Mouse (Mus musculus) lung, embryonic 14.5 days (tissue): ENCODE measurements at regions not wholly inside any gene's neighbourhood (a gene's known extent, or its start where the extent isn't known, plus 50 kb on each side); places are given as distances from the start of the nearest gene placed in this dataset.

ENCODE experiments used
- ATAC-seq: fragments of 200-750 bp; cut with Nextera tagmentation; 2 replicates; pipeline ENCODE4 v1.8.0; 2017; ENCODE audit warnings: mild to moderate bottlenecking, moderate TSS enrichment, moderate library complexity; ENCODE audit not compliant: insufficient read depth
- DNase-seq: peaks from one replicate; pipeline ENCODE4 v3.0.0-alpha.2; 2015
- H3K27ac ChIP-seq: fragments of 300-500 bp; sonication (generic); 2 replicates; pipeline ENCODE4 v1.5.1; 2014; ENCODE audit warnings: low read depth, mild to moderate bottlenecking, moderate library complexity
- H3K27me3 ChIP-seq: fragments of 300-500 bp; sonication (generic); 2 replicates; pipeline ENCODE4 v1.6.1; 2014; ENCODE audit warnings: low read length, control low read depth; ENCODE audit not compliant: insufficient read depth
- H3K36me3 ChIP-seq: fragments of 300-500 bp; sonication (generic); 2 replicates; pipeline ENCODE4 v1.6.1; 2014; ENCODE audit warnings: control low read depth; ENCODE audit not compliant: insufficient read depth
- H3K4me1 ChIP-seq: fragments of 300-500 bp; sonication (generic); 2 replicates; pipeline ENCODE4 v1.6.1; 2014; ENCODE audit warnings: antibody characterized with exemption, control low read depth; ENCODE audit not compliant: insufficient read depth
- H3K4me2 ChIP-seq: fragments of 300-500 bp; sonication (generic); 2 replicates; pipeline ENCODE4 v1.6.1; 2014; ENCODE audit warnings: mild to moderate bottlenecking
- H3K4me3 ChIP-seq: fragments of 300-500 bp; sonication (generic); 2 replicates; pipeline ENCODE4 v1.5.1; 2014; ENCODE audit warnings: low read depth, low read length
- H3K9ac ChIP-seq: fragments of 300-500 bp; sonication (generic); 2 replicates; pipeline ENCODE4 v1.6.1; 2014
- H3K9me3 ChIP-seq: fragments of 300-500 bp; sonication (generic); 2 replicates; pipeline ENCODE4 v1.6.1; 2016; ENCODE audit warnings: low read depth, low read length, control low read depth
- CTCF ChIP-seq: IDR thresholded peaks from 2 replicates; pipeline ENCODE4 v1.5.1; 2016; ENCODE audit warnings: antibody characterized with exemption, low read depth
- WGBS: fragments of 180-500 bp; shearing (Covaris S2); extraction: QIAGEN DNeasy Blood & Tissue Kit; methylation state at CpG from one replicate; pipeline ENCODE4 v1.1.7; 2014; 5-methylcytosine and 5-hydroxymethylcytosine counted together

GRCm38 (mm10) chr7:90046862-90047261 is 66.1 kb upstream of the Eed start:
- DNase-seq = no peak
- Histone ChIP-seq H3K4me2 (no peak overlapping the region), H3K27ac (no peak overlapping the region), H3K4me1 (peaks cover 10% of the 10 kb centered on the region), H3K36me3 (no peaks in the 10 kb centered on the region), H3K9ac (no peak overlapping the region), H3K4me3 (no peak overlapping the region), H3K9me3 (no peaks in the 10 kb centered on the region), H3K27me3 (no peaks in the 10 kb centered on the region)
- 84% methylated on average over 4 of the region's 4 CpGs for WGBS
- no peak for ATAC-seq
- no peak for TF ChIP-seq CTCF

DNA sequence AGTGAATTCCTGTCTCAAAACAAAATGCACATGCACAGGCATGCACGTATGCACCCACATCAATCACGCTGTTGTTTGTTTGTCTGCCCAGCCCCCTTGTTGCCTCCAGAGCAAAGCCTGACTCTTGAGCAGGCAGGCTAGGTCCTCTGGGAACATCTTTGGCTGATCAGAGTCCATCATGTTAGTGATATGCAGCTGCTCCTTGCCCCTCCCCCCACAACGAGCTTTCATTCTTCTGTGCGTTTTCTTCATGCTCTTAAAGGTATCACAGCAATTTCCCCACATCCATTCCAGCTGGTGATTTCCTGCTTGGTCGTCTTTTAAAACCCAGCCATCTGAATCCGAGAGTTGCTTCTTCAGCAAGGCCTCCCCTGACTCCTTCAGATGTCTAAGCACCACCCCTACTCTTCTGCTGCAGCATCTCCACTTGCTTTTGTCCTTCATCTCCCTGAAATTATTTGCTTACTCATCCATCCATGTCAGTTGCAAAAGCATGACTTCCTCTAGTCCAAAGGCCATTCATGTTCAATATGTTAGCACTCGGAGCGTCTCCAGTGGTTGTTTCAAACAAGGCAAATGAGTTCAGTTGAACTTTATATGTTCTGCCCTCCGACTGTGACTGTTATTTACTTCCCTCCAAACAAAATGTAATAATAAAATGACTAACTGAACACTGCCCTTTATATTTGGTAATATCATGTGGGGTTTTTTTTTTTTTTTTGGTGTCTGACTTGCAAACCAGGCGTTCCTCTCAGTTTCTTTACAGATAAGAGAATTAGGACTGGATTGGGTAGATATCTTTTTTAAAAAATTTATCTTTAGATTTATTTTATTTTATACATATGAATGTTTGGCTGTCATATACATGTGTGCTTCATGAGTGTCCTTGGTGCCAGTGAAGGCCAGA is 67.9 kb upstream of the Eed start:
- 67% methylated on average over 10 of the region's 10 CpGs for WGBS
- no peaks in the 10 kb centered on the region for H3K9me3 ChIP-seq
- DNase-seq = no peak
- no peak for ATAC-seq
- no peaks in the 10 kb centered on the region for H3K27me3 ChIP-seq
- H3K9ac ChIP-seq = no peak overlapping the region
- peaks cover 7% of the 10 kb centered on the region for H3K4me1 ChIP-seq
- H3K4me3 ChIP-seq = no peak overlapping the region
- H3K27ac ChIP-seq = no peak overlapping the region
- TF ChIP-seq CTCF = no peak
- no peak overlapping the region for H3K4me2 ChIP-seq
- no peaks in the 10 kb centered on the region for H3K36me3 ChIP-seq

DNA sequence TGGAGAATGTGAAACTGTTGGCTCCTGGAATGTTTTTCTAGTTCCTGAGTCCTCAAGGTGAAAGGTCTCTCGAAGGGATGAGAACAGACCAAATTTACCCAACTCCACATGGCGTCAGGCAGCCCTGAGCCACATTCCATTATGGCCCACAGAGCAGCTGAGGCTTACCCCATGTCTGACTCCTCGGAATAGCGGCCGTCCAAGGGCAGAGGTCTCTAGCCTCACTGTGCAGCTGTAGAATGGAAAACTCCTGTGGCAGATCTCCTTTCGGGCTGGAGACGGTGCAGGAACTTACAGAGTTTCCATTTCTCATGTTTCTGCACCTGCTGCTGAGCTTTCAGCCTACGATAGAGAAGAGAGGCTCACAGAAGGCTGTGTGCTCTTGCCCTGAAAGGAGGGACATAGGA is 69.1 kb upstream of the Eed start:
- no peak for ATAC-seq
- Histone ChIP-seq H3K27ac (no peak overlapping the region), H3K27me3 (no peaks in the 10 kb centered on the region)

DNA sequence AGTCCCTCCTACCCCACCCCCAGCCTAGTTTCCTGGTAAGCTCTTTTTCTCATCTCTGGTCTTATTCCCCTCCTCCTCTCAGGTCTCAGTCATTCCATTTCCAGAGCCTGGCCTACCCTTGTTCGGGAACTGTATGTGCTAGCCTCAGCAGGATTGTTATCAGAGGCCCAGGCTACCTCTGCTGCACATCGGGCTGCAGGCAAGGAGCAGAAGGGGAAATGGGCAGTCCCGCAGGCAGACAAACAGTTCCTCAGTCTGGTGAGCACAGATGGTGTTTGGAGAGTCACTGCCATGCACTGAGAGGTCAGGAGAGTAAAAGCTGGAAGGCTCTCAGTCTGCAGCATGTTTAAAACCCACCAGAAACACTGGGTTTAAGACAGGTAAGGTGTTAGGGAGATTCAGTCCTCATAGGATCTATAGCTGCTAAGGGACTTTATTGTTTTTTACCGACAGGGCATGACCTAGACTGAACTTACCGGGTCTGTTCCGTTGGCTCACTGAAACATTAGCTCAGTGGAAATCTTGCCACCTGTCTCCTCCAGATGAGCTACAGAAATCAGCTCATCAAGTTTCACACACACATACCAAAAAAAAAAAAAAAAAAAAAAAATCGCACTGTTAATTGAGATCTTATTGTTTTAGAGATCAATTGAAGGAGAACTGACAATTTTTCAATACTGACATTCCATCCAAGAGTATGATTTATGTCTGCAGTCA is 74.2 kb upstream of the Eed start:
- no peak for DNase-seq
- no peak overlapping the region for H3K27ac ChIP-seq
- no peak overlapping the region for H3K4me3 ChIP-seq
- no peaks in the 10 kb centered on the region for H3K27me3 ChIP-seq
- no peaks in the 10 kb centered on the region for H3K36me3 ChIP-seq
- WGBS = 33% methylated on average over 7 of the region's 7 CpGs
- no peaks in the 10 kb centered on the region for H3K9me3 ChIP-seq
- TF ChIP-seq CTCF = no peak
- no peak overlapping the region; the same call in 1 of the 2 replicates for H3K9ac ChIP-seq
- H3K4me1 ChIP-seq = peaks cover 3% of the 10 kb centered on the region
- no peak overlapping the region for H3K4me2 ChIP-seq
- no peak for ATAC-seq

More for the DNA sequence above, 69.1 kb upstream of the Eed start:
- Histone ChIP-seq H3K4me1 (0 out of 2 replicates have a peak, but pooled peaks cover 6% of the 10 kb centered on the region), H3K9ac (no peak overlapping the region), H3K4me2 (no peak overlapping the region), H3K9me3 (no peaks in the 10 kb centered on the region), H3K4me3 (no peak overlapping the region), H3K36me3 (no peaks in the 10 kb centered on the region)
- no peak for DNase-seq
- WGBS = 60% methylated on average over 8 of the region's 8 CpGs
- TF ChIP-seq CTCF = no peak

- H3K36me3 ChIP-seq = no peaks in the 10 kb centered on the region
- H3K9ac ChIP-seq = no peak overlapping the region
- WGBS = 64% methylated on average over 1 of the region's 1 CpGs
- H3K27ac ChIP-seq = no peak overlapping the region
- no peak for TF ChIP-seq CTCF
- DNase-seq (no peak), ATAC-seq (no peak)
- no peaks in the 10 kb centered on the region for H3K9me3 ChIP-seq
- no peaks in the 10 kb centered on the region for H3K27me3 ChIP-seq
- peaks cover 22% of the 10 kb centered on the region for H3K4me1 ChIP-seq
- H3K4me2 ChIP-seq = no peak overlapping the region
- H3K4me3 ChIP-seq = no peak overlapping the region
Measured at GRCm38 (mm10) chr7:90057947-90058346, 72.1 kb upstream of the Picalm start.

DNA sequence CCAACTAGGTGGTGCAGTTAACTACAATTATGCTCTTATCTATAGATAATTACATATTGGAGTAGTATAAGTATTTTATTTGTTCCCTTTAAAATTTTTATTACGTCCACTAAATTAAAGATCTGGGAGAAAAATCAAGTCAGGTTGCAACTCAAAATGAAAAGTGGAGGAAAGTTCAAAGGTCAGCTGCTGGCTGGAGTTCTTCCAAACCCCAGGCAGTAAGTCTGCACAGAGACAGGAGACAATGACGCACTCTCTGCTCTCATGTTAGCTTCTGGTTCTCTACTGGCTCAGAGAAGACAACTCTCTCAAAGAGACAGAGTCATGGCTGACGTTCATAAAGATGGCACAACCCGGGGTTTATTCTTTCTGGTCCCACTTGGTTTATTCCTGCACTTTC is 71.4 kb upstream of the Picalm start:
- no peak overlapping the region for H3K27ac ChIP-seq
- WGBS = 71% methylated on average over 4 of the region's 4 CpGs

DNA sequence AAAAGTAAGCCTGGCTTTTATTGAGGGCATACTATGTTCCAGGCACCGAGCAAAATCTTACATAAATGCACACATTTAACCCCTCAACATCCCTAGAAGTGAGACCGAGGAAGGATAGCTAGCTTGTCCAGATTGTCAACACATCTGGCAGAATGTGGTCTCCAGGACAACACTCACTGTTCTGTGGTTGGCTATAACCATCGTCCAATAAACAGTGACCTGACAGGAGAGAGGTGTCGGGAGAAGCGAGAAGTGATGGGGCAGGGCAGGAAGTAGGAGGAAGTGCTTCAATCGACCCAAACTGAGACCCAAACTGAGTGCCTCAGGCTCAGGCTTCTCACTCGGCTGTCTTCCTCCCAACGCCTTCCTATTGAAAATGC is 70.8 kb upstream of the Picalm start:
- H3K9ac ChIP-seq = no peak overlapping the region
- no peaks in the 10 kb centered on the region for H3K36me3 ChIP-seq
- no peak overlapping the region for H3K4me3 ChIP-seq
- DNase-seq = peak; percentile 37
- H3K9me3 ChIP-seq = no peaks in the 10 kb centered on the region
- H3K4me2 ChIP-seq = no peak overlapping the region
- no peaks in the 10 kb centered on the region for H3K27me3 ChIP-seq
- 0 out of 2 replicates have a peak overlapping the region, but pooled peaks have one; percentile 89 for H3K27ac ChIP-seq
- peaks cover 24% of the 10 kb centered on the region for H3K4me1 ChIP-seq
- peak; percentile 60; the same call in 1 of the 2 replicates for ATAC-seq
- TF ChIP-seq CTCF = no peak
- WGBS = 45% methylated on average over 8 of the region's 8 CpGs

More for the DNA sequence above, 71.4 kb upstream of the Picalm start:
- Histone ChIP-seq H3K9me3 (no peaks in the 10 kb centered on the region), H3K9ac (no peak overlapping the region), H3K4me2 (no peak overlapping the region), H3K27me3 (no peaks in the 10 kb centered on the region), H3K4me1 (peaks cover 24% of the 10 kb centered on the region), H3K36me3 (no peaks in the 10 kb centered on the region), H3K4me3 (no peak overlapping the region)
- DNase-seq (peak; percentile 60), ATAC-seq (no peak)
- TF ChIP-seq CTCF = no peak
